Comparison of ENCODE assay signal across 15 mouse cellular contexts in genomic region chr8:84128277-84128676, GRCm38 (mm10). TPM values are rescaled to one million over a fixed set of nuclear protein-coding genes. Genes with fewer than 3 reads are reported as not detected.
DNase-seq lines count a peak whose midpoint lies in the region; ATAC-seq and TF ChIP-seq lines count a peak whose summit lies in the region.
"Had no signal": no experiment of that assay in that cellular context is flagged by ENCODE, and none has a peak within 500 bp of the region (broad histone marks: within the 10 kb centered on the region; RNA-seq: fewer than 3 reads in every experiment).

No protein-coding gene starts in this region.

- no peak overlapping the region for H3K4me3 ChIP-seq in forebrain, postnatal 0 days (ENCODE audit: low read depth, low read length)
- no peak overlapping the region for H3K4me3 ChIP-seq in forebrain, embryonic 14.5 days (ENCODE audit: low read depth, low read length)
- H3K4me3 ChIP-seq in lung, postnatal 0 days (ENCODE audit: low read depth, low read length) = no peak overlapping the region

- no peaks in the 10 kb centered on the region for H3K4me1 ChIP-seq in forebrain, postnatal 0 days (ENCODE audit: insufficient read depth)
- no peaks in the 10 kb centered on the region for H3K4me1 ChIP-seq in forebrain, embryonic 14.5 days (ENCODE audit: control insufficient read depth, insufficient read depth, low read length)
- no peaks in the 10 kb centered on the region for H3K4me1 ChIP-seq in lung, postnatal 0 days (ENCODE audit: insufficient read depth, low read depth, low read length)

- DNase-seq in forebrain, postnatal 0 days = no peak
- DNase-seq in forebrain, embryonic 14.5 days (ENCODE audit: low spot score) = no peak
- no peak for DNase-seq in lung, postnatal 0 days (ENCODE audit: low spot score)
- no peak for DNase-seq in lung, postnatal 10 days
- DNase-seq in brain, embryonic 14.5 days (ENCODE audit: low read depth) = peak; percentile 7
- peak; percentile 73 for DNase-seq in thymus, postnatal 14 days
- DNase-seq in embryo, embryonic 9.5 days (ENCODE audit: extremely low spot score) = no peak
- no peak for DNase-seq in MN1 (ENCODE audit: low spot score)
- DNase-seq: B cell, adult 2 months; cerebellum, postnatal 36 days; heart, postnatal 14 days; kidney, adult 11 months; liver had no signal

- 68% methylated on average over 8 of the region's 8 CpGs for WGBS in forebrain, postnatal 0 days
- 71% methylated on average over 8 of the region's 8 CpGs for WGBS in forebrain, embryonic 14.5 days
- 57% methylated on average over 8 of the region's 8 CpGs for WGBS in lung, postnatal 0 days

- no peaks in the 10 kb centered on the region for H3K27me3 ChIP-seq in forebrain, postnatal 0 days (ENCODE audit: insufficient read depth, low read length)
- H3K27me3 ChIP-seq in forebrain, embryonic 14.5 days (replicated peaks; ENCODE audit: control insufficient read depth, insufficient read depth, low read length) = no peaks in the 10 kb centered on the region
- H3K27me3 ChIP-seq in lung, postnatal 0 days (replicated peaks; ENCODE audit: insufficient read depth, low read length) = no peaks in the 10 kb centered on the region

- TF ChIP-seq POLR2A in brain, embryonic 14.5 days (IDR thresholded peaks at IDR 0.05; ENCODE audit: borderline replicate concordance, extremely low read depth, insufficient read depth, insufficient read length, poor library complexity, severe bottlenecking) = no peak

- H3K27ac ChIP-seq in forebrain, postnatal 0 days (ENCODE audit: low read depth, low read length) = no peak overlapping the region
- H3K27ac ChIP-seq in forebrain, embryonic 14.5 days (ENCODE audit: low read depth, low read length) = no peak overlapping the region
- no peak overlapping the region for H3K27ac ChIP-seq in lung, postnatal 0 days (ENCODE audit: low read length)

- no peak for TF ChIP-seq EP300 in lung, postnatal 0 days (IDR thresholded peaks at IDR 0.05)

- H3K36me3 ChIP-seq in forebrain, postnatal 0 days (ENCODE audit: insufficient read depth) = peaks cover 13% of the 10 kb centered on the region
- peaks cover 19% of the 10 kb centered on the region for H3K36me3 ChIP-seq in forebrain, embryonic 14.5 days (ENCODE audit: control insufficient read depth, insufficient read depth, low read length)
- no peaks in the 10 kb centered on the region for H3K36me3 ChIP-seq in lung, postnatal 0 days (ENCODE audit: insufficient read depth, low read length)

- no peaks in the 10 kb centered on the region for H3K9me3 ChIP-seq in forebrain, postnatal 0 days (ENCODE audit: low read length)
- no peaks in the 10 kb centered on the region for H3K9me3 ChIP-seq in forebrain, embryonic 14.5 days (replicated peaks; ENCODE audit: control insufficient read depth, low read length)
- no peaks in the 10 kb centered on the region for H3K9me3 ChIP-seq in lung, postnatal 0 days (ENCODE audit: low read length)

- peak; percentile 13; the same call in 1 of the 2 replicates for TF ChIP-seq CTCF in forebrain, postnatal 0 days (IDR thresholded peaks at IDR 0.05; ENCODE audit: low read depth)
- peak; percentile 31 for TF ChIP-seq CTCF in lung, postnatal 0 days (IDR thresholded peaks at IDR 0.05)
- TF ChIP-seq CTCF in brain, embryonic 14.5 days (IDR thresholded peaks at IDR 0.05; ENCODE audit: borderline replicate concordance, extremely low read depth, insufficient read depth, insufficient read length) = no peak

- H3K9ac ChIP-seq in forebrain, postnatal 0 days = no peak overlapping the region
- no peak overlapping the region for H3K9ac ChIP-seq in forebrain, embryonic 14.5 days (ENCODE audit: low read length)
- H3K9ac ChIP-seq in lung, postnatal 0 days (replicated peaks; ENCODE audit: low read depth) = no peak overlapping the region

- H3K4me2 ChIP-seq in forebrain, postnatal 0 days (ENCODE audit: low read depth) = no peak overlapping the region
- no peak overlapping the region for H3K4me2 ChIP-seq in forebrain, embryonic 14.5 days (ENCODE audit: low read length)
- no peak overlapping the region for H3K4me2 ChIP-seq in lung, postnatal 0 days (replicated peaks; ENCODE audit: low read depth, low read length)

- peak; percentile 30; the same call in 1 of the 2 replicates for ATAC-seq in forebrain, postnatal 0 days
- no peak; the same call in 1 of the 2 replicates for ATAC-seq in forebrain, embryonic 14.5 days
- ATAC-seq in lung, postnatal 0 days = no peak

RNA-seq across cellular contexts. Expression of gene Podnl1, which starts 2.5 kb away (rescaled TPM):
- 0.08 and 0.24 TPM in 2 replicates for total RNA-seq in forebrain, postnatal 0 days (2014; rRNA removed)
- polyA plus RNA-seq in forebrain, postnatal 0 days (2015; fragmentation: Nextera tagmentation; extraction: Ambion mirVana) = 0.09 and 0.23 TPM in 2 replicates
- 0.22 and 0.23 TPM in 2 replicates for polyA plus RNA-seq in forebrain, embryonic 14.5 days (2014; fragmentation: Nextera tagmentation; extraction: Ambion mirVana)
- polyA plus RNA-seq in lung, postnatal 0 days (2015; fragmentation: Nextera tagmentation; extraction: Ambion mirVana) = 0.17 and 0.19 TPM in 2 replicates
- 0.10 and 0.31 TPM in 2 replicates for polyA plus RNA-seq in brain, embryonic 14.5 days (2012; rRNA removed)
- total RNA-seq: gastrocnemius, adult 18-20 months; layer of hippocampus, postnatal 25 days had no signal

RNA-seq across cellular contexts. Expression of gene Cc2d1a, which starts 19.5 kb away (rescaled TPM):
- total RNA-seq in forebrain, postnatal 0 days (2014; rRNA removed) = 64.2 and 70.1 TPM in 2 replicates
- polyA plus RNA-seq in forebrain, postnatal 0 days (2015; fragmentation: Nextera tagmentation; extraction: Ambion mirVana) = 36.3 and 48.4 TPM in 2 replicates
- polyA plus RNA-seq in forebrain, embryonic 14.5 days (2014; fragmentation: Nextera tagmentation; extraction: Ambion mirVana) = 14.7 and 21.7 TPM in 2 replicates
- 15.6 and 16.3 TPM in 2 replicates for polyA plus RNA-seq in lung, postnatal 0 days (2015; fragmentation: Nextera tagmentation; extraction: Ambion mirVana)
- polyA plus RNA-seq in brain, embryonic 14.5 days (2012; rRNA removed) = 44.9 and 47.9 TPM in 2 replicates

RNA-seq across cellular contexts. Expression of gene 4930432K21Rik, which starts 19.5 kb away (rescaled TPM):
- total RNA-seq in forebrain, postnatal 0 days (2014; rRNA removed) = 3.5 and 6.0 TPM in 2 replicates
- 2.4 and 3.3 TPM in 2 replicates for polyA plus RNA-seq in forebrain, postnatal 0 days (2015; fragmentation: Nextera tagmentation; extraction: Ambion mirVana)
- polyA plus RNA-seq in forebrain, embryonic 14.5 days (2014; fragmentation: Nextera tagmentation; extraction: Ambion mirVana) = 1.7 and 2.3 TPM in 2 replicates
- polyA plus RNA-seq in lung, postnatal 0 days (2015; fragmentation: Nextera tagmentation; extraction: Ambion mirVana) = 0.80 and 1.0 TPM in 2 replicates
- 2.1 and 2.7 TPM in 2 replicates for polyA plus RNA-seq in brain, embryonic 14.5 days (2012; rRNA removed)

RNA-seq across cellular contexts. Expression of gene Dcaf15, which starts 23.7 kb away (rescaled TPM):
- total RNA-seq in forebrain, postnatal 0 days (2014; rRNA removed) = 49.5 and 63.2 TPM in 2 replicates
- polyA plus RNA-seq in forebrain, postnatal 0 days (2015; fragmentation: Nextera tagmentation; extraction: Ambion mirVana) = 16.3 and 17.2 TPM in 2 replicates
- polyA plus RNA-seq in forebrain, embryonic 14.5 days (2014; fragmentation: Nextera tagmentation; extraction: Ambion mirVana) = 15.8 and 17.8 TPM in 2 replicates
- 5.1 TPM in 2 replicates for polyA plus RNA-seq in lung, postnatal 0 days (2015; fragmentation: Nextera tagmentation; extraction: Ambion mirVana)
- polyA plus RNA-seq in brain, embryonic 14.5 days (2012; rRNA removed) = 109 and 153 TPM in 2 replicates

RNA-seq across cellular contexts. Expression of gene Nanos3, which starts 56.7 kb away (rescaled TPM):
- 1.7 and 3.2 TPM in 2 replicates for total RNA-seq in forebrain, postnatal 0 days (2014; rRNA removed)
- polyA plus RNA-seq in forebrain, postnatal 0 days (2015; fragmentation: Nextera tagmentation; extraction: Ambion mirVana) = 10.0 and 13.3 TPM in 2 replicates
- 4.5 and 8.3 TPM in 2 replicates for polyA plus RNA-seq in forebrain, embryonic 14.5 days (2014; fragmentation: Nextera tagmentation; extraction: Ambion mirVana)
- polyA plus RNA-seq in lung, postnatal 0 days (2015; fragmentation: Nextera tagmentation; extraction: Ambion mirVana) = 1.9 and 3.2 TPM in 2 replicates
- 5.3 and 7.5 TPM in 2 replicates for polyA plus RNA-seq in brain, embryonic 14.5 days (2012; rRNA removed)

Comparison
In these comparisons a context has a peak if more than half of its experiments do, and no peak if none do; other contexts are left out.
1. DNase-seq: peak in brain, embryonic 14.5 days (single experiment) and thymus, postnatal 14 days (single experiment); none in forebrain, postnatal 0 days (single experiment), forebrain, embryonic 14.5 days (single experiment), lung, postnatal 0 days (single experiment), lung, postnatal 10 days (single experiment), embryo, embryonic 9.5 days (single experiment) and MN1 (single experiment).